Mouse (Mus musculus) spleen, adult 2 months (tissue): ENCODE data around the gene Pcdh9.

Source experiments
- CTCF ChIP-seq: fragments of 200-500 bp; IDR thresholded peaks from 2 replicates; pipeline ENCODE4 v1.5.1; 2011; ENCODE audit warnings: mild to moderate bottlenecking, inconsistent platforms; ENCODE audit not compliant: insufficient read depth, insufficient read length, insufficient replicate concordance; ENCODE audit errors: extremely low read depth
- POLR2A ChIP-seq: fragments of 200-500 bp; IDR thresholded peaks from 2 replicates; pipeline ENCODE4 v1.6.1; 2011; ENCODE audit warnings: low read depth, low read length, inconsistent platforms

DNA sequence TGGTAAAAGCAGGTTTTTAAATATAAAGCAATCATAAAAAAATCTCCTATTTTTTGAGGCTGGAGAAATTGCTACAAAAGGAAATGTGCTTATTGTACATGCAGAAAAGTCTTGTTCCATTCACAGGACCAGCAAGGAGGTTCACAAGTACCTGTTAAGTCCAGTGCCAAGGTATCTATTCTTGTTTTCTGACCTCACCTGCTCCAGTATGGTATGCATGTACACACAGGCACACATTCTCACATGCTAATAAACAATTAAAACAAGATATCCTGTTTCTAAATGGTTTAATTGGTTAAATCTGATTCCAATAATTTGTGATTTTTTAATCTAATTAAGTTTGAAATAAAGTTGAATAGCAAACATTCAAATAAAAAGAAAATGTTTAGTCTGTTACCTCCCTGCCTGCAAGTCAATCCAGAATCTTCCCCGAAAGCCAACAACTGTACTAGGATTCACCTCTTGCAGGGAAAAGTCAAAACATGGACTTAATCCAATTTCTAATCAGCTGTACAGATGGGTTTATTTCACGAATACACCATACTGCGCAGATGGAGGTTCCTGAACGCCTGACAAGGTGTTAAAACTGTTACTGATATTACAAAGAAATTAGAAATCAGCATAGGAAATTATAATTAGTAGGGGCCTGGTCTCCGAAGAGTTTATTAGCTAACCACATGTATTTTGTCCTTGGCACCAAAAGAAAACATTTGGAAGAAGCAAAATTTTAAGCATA is 439.4 kb downstream of the Pcdh9 start:
- TF ChIP-seq CTCF = no peak
- no peak for TF ChIP-seq POLR2A
